Mouse (Mus musculus) hindbrain, embryonic 12.5 days (tissue): Measurements from ENCODE around the gene Fbxw13. TPM values are rescaled to one million over a fixed set of nuclear protein-coding genes. Genes with fewer than 3 reads are reported as not detected.

Source experiments
- polyA plus RNA-seq: library from polyadenylated mRNA; unstranded; fragments of >200 nt; fragmentation: Nextera tagmentation; extraction: Ambion mirVana; gene quantifications from 2 replicates; pipeline ENCODE4 v1.2.1, GENCODE M21; 2016

The Fbxw13 gene
- polyA plus RNA-seq, 1 experiment from 2014 or later: not detected

Other genes with a start within 250 kb of the Fbxw13 start
- 3.1 and 3.9 TPM in 2 replicates for gene Col7a1, start 242.4 kb downstream of the Fbxw13 start, polyA plus RNA-seq
- gene Ucn2, start 210.0 kb downstream of the Fbxw13 start, polyA plus RNA-seq: not detected in 2 replicates
- gene Pfkfb4, start 204.2 kb downstream of the Fbxw13 start, polyA plus RNA-seq: 20.1 and 24.0 TPM in 2 replicates
- 52.3 and 56.6 TPM in 2 replicates for gene Shisa5, start 157.4 kb downstream of the Fbxw13 start, polyA plus RNA-seq
- gene Trex1, start 136.2 kb downstream of the Fbxw13 start, polyA plus RNA-seq: 8.0 and 9.9 TPM in 2 replicates
- 29.3 and 31.8 TPM in 2 replicates for gene Atrip, start 121.9 kb downstream of the Fbxw13 start, polyA plus RNA-seq
- 11.9 and 12.1 TPM in 2 replicates for gene Ccdc51, start 113.5 kb downstream of the Fbxw13 start, polyA plus RNA-seq
- 746 and 747 TPM in 2 replicates for gene Tma7, start 113.4 kb downstream of the Fbxw13 start, polyA plus RNA-seq
- 38.4 and 41.2 TPM in 2 replicates for gene Plxnb1, start 100.6 kb downstream of the Fbxw13 start, polyA plus RNA-seq
- not detected in 2 replicates for gene Fbxw21, start 33.9 kb downstream of the Fbxw13 start, polyA plus RNA-seq
- gene Fbxw20, start 38.8 kb upstream of the Fbxw13 start, polyA plus RNA-seq: not detected in 2 replicates
- gene Fbxw14, start 91.7 kb upstream of the Fbxw13 start, polyA plus RNA-seq: not detected in 2 replicates
- not detected in 2 replicates for gene Fbxw28, start 143.7 kb upstream of the Fbxw13 start, polyA plus RNA-seq
- gene Fbxw22, start 208.3 kb upstream of the Fbxw13 start, polyA plus RNA-seq: not detected in 2 replicates